Mouse (Mus musculus): ENCODE measurements around the gene Gmeb1.
"Not testable (repeated sequence)": the region's sequence is repeated elsewhere in the genome, so short reads cannot be mapped to it uniquely, and the experiment has no call there.

Gmeb1 gene

GRCm38 (mm10) chr4:132273166-132273565, 11.8 kb upstream of the Gmeb1 start:
- peak; percentile 25 for DNase-seq

- peak; percentile 91 for DNase-seq
These were observed 8.5 kb upstream of the Gmeb1 start for GRCm38 (mm10) chr4:132269740-132270560.

GRCm38 (mm10) chr4:132268871-132269739, 7.7 kb upstream of the Gmeb1 start:
- DNase-seq = peak; percentile 34

- no peak for DNase-seq
These were observed 5.5 kb upstream of the Gmeb1 start for GRCm38 (mm10) chr4:132266835-132267349.

GRCm38 (mm10) chr4:132263313-132263712, 1.9 kb upstream of the Gmeb1 start:
- no peak for DNase-seq

GRCm38 (mm10) chr4:132262358-132262616, 885 bp upstream of the Gmeb1 start:
- DNase-seq = no peak

- peak; percentile 56 for DNase-seq
These were observed 710 bp downstream of the Gmeb1 start for GRCm38 (mm10) chr4:132260404-132261379.

GRCm38 (mm10) chr4:132259248-132259647, 2.2 kb downstream of the Gmeb1 start:
- DNase-seq = no peak

GRCm38 (mm10) chr4:132256384-132256783, 5.0 kb downstream of the Gmeb1 start:
- DNase-seq = no peak

- no peak for DNase-seq
These were observed 6.4 kb downstream of the Gmeb1 start for GRCm38 (mm10) chr4:132254986-132255385.

GRCm38 (mm10) chr4:132253622-132254021, 7.8 kb downstream of the Gmeb1 start:
- no peak for DNase-seq

- no peak for DNase-seq
These were observed 8.3 kb downstream of the Gmeb1 start for GRCm38 (mm10) chr4:132253128-132253527.

GRCm38 (mm10) chr4:132251596-132251995, 9.8 kb downstream of the Gmeb1 start:
- DNase-seq = no peak

GRCm38 (mm10) chr4:132247451-132247997, 13.9 kb downstream of the Gmeb1 start:
- DNase-seq = peak; percentile 54

- DNase-seq = no peak
These were observed 15.8 kb downstream of the Gmeb1 start for GRCm38 (mm10) chr4:132245643-132246042.

GRCm38 (mm10) chr4:132241208-132241607, 20.2 kb downstream of the Gmeb1 start:
- DNase-seq = no peak

GRCm38 (mm10) chr4:132240367-132240766, 21.0 kb downstream of the Gmeb1 start:
- DNase-seq = no peak

GRCm38 (mm10) chr4:132238356-132238755, 23.0 kb downstream of the Gmeb1 start:
- no peak for DNase-seq

- no peak for DNase-seq
These were observed 26.7 kb downstream of the Gmeb1 start for GRCm38 (mm10) chr4:132234710-132235109.

GRCm38 (mm10) chr4:132230422-132230821, 31.0 kb downstream of the Gmeb1 start:
- no peak for DNase-seq

- not testable (repeated sequence) for DNase-seq
These were observed 39.4 kb downstream of the Gmeb1 start for GRCm38 (mm10) chr4:132222001-132222400.

- not testable (repeated sequence) for DNase-seq
These were observed 43.0 kb downstream of the Gmeb1 start for GRCm38 (mm10) chr4:132218439-132218838.

All from lung, postnatal 10 days (tissue).